Mouse (Mus musculus) spleen, adult 2 months (tissue): Measurements from ENCODE around the gene 5430419D17Rik. TPM values are rescaled to one million over a fixed set of nuclear protein-coding genes. Genes with fewer than 3 reads are reported as not detected.

ENCODE experiments used
- DNase-seq, 2 experiments: peaks; one replicate each; pipeline versions ENCODE4 v3.0.0 to v3.0.0-alpha.2; 2012 to 2021; ENCODE audit warnings: low spot score in 2 of 2, low read depth in 1 of 2
- H3K27ac ChIP-seq: fragments of 200-500 bp; 2 replicates; pipeline ENCODE4 v1.5.1; 2012; ENCODE audit warnings: low read length, inconsistent platforms; ENCODE audit not compliant: insufficient read depth
- H3K27me3 ChIP-seq: fragments of 200-500 bp; 2 replicates; pipeline ENCODE4 v1.6.1; 2012; ENCODE audit warnings: mild to moderate bottlenecking, moderate library complexity, low read length, inconsistent platforms; ENCODE audit not compliant: control insufficient read depth, insufficient read depth
- H3K36me3 ChIP-seq: fragments of 200-500 bp; 2 replicates; pipeline ENCODE4 v1.6.1; 2012; ENCODE audit warnings: mild to moderate bottlenecking, low read length, inconsistent platforms; ENCODE audit not compliant: control insufficient read depth, insufficient read depth
- H3K4me1 ChIP-seq: fragments of 200-500 bp; 2 replicates; pipeline ENCODE4 v1.6.1; 2011; ENCODE audit warnings: inconsistent platforms; ENCODE audit not compliant: control insufficient read depth, insufficient read depth, insufficient read length
- H3K4me3 ChIP-seq: fragments of 200-500 bp; 2 replicates; pipeline ENCODE4 v1.5.1; 2011; ENCODE audit warnings: mild to moderate bottlenecking, inconsistent platforms; ENCODE audit not compliant: insufficient read depth, insufficient read length; ENCODE audit errors: extremely low read depth
- CTCF ChIP-seq: fragments of 200-500 bp; IDR thresholded peaks from 2 replicates; pipeline ENCODE4 v1.5.1; 2011; ENCODE audit warnings: mild to moderate bottlenecking, inconsistent platforms; ENCODE audit not compliant: insufficient read depth, insufficient read length, insufficient replicate concordance; ENCODE audit errors: extremely low read depth
- POLR2A ChIP-seq: fragments of 200-500 bp; IDR thresholded peaks from 2 replicates; pipeline ENCODE4 v1.6.1; 2011; ENCODE audit warnings: low read depth, low read length, inconsistent platforms
- WGBS: fragments of 180-500 bp; shearing (Covaris S2); methylation state at CpG from one replicate; pipeline ENCODE4 v1.1.7; 2018; 5-methylcytosine and 5-hydroxymethylcytosine counted together
- polyA plus RNA-seq: library from polyadenylated mRNA; depleted of rRNA; stranded (reverse); fragments of >200 nt; gene quantifications from 2 replicates; pipeline ENCODE4 v1.2.3, GENCODE M21; 2012

5430419D17Rik gene
- polyA plus RNA-seq, 1 experiment, result 0.32 TPM

- DNase-seq, result no peak
- 79% methylated on average over 3 of the region's 3 CpGs for WGBS
- H3K27me3 ChIP-seq, result no peaks in the 10 kb centered on the region
- H3K36me3 ChIP-seq, result no peaks in the 10 kb centered on the region
- no peak overlapping the region for H3K27ac ChIP-seq
- TF ChIP-seq CTCF (no peak), POLR2A (no peak)
- no peak overlapping the region for H3K4me3 ChIP-seq
- no peaks in the 10 kb centered on the region; the same call in 1 of the 2 replicates for H3K4me1 ChIP-seq
Measured at GRCm38 (mm10) chr7:131167771-131168170, 6.4 kb upstream of the 5430419D17Rik start.

GRCm38 (mm10) chr7:131169099-131169498 lies 5.1 kb upstream of the 5430419D17Rik start:
- H3K27me3 ChIP-seq, result no peaks in the 10 kb centered on the region
- no peak overlapping the region for H3K4me3 ChIP-seq
- no peaks in the 10 kb centered on the region for H3K36me3 ChIP-seq
- TF ChIP-seq CTCF (no peak), POLR2A (no peak)
- no peak overlapping the region for H3K27ac ChIP-seq
- WGBS, result 0% methylated on average over 2 of the region's 2 CpGs
- no peaks in the 10 kb centered on the region; the same call in 1 of the 2 replicates for H3K4me1 ChIP-seq
- no peak for DNase-seq

GRCm38 (mm10) chr7:131182685-131183084 lies 8.5 kb downstream of the 5430419D17Rik start:
- Histone ChIP-seq H3K27me3 (no peaks in the 10 kb centered on the region), H3K4me1 (no peaks in the 10 kb centered on the region), H3K4me3 (no peak overlapping the region), H3K36me3 (no peaks in the 10 kb centered on the region), H3K27ac (no peak overlapping the region)
- no peak for DNase-seq
- 37% methylated on average over 4 of the region's 4 CpGs for WGBS
- TF ChIP-seq CTCF (peak; percentile 16; the same call in 1 of the 2 replicates), POLR2A (no peak)

DNA sequence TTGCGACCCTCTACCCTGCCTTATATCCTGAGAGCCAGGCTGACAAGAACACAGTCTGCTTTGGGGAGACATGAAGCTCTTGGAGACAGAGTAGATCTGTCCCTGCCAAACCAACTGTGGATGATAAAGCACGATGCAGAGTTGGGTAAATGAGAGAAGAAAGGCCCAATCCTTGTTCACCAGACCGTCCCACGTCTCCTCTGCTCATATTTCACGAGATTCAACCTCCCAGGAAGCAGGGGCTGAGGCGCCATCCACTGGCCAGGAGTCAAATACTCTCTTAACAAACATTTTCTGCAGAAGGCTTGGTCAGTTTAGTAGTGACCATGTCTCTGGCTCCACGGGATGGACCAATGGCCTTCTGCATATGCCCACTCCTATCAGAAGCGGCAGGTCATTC lies 10.1 kb downstream of the 5430419D17Rik start:
- 65% methylated on average over 8 of the region's 8 CpGs for WGBS
- H3K27me3 ChIP-seq, result no peaks in the 10 kb centered on the region
- no peaks in the 10 kb centered on the region for H3K4me1 ChIP-seq
- no peak overlapping the region for H3K27ac ChIP-seq
- H3K4me3 ChIP-seq, result no peak overlapping the region
- no peak for DNase-seq
- TF ChIP-seq POLR2A (no peak), CTCF (no peak)
- H3K36me3 ChIP-seq, result no peaks in the 10 kb centered on the region

DNA sequence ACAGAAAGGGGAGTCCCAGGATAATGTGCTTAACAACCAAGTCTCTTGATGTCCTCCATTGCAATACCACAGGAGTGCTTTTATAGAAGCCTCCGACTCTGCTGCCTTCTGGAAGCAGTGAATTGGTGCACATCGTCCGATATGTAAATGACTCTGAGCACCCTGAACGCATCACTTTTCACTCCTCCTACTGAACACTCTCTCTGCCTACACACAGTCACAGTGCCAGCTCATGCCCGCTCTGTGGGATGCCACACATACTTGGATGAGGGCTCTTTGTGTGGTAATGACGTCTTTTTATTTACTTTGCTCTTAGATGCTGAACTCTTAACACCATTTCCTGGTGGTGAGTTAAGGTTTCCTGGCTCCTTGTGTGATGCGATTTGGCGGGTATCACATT lies 12.8 kb downstream of the 5430419D17Rik start:
- WGBS, result 63% methylated on average over 8 of the region's 8 CpGs
- TF ChIP-seq CTCF (no peak), POLR2A (no peak)
- DNase-seq, result no peak
- H3K27me3 ChIP-seq, result no peaks in the 10 kb centered on the region
- H3K4me1 ChIP-seq, result no peaks in the 10 kb centered on the region
- H3K27ac ChIP-seq, result no peak overlapping the region
- H3K36me3 ChIP-seq, result no peaks in the 10 kb centered on the region
- H3K4me3 ChIP-seq, result no peak overlapping the region

DNA sequence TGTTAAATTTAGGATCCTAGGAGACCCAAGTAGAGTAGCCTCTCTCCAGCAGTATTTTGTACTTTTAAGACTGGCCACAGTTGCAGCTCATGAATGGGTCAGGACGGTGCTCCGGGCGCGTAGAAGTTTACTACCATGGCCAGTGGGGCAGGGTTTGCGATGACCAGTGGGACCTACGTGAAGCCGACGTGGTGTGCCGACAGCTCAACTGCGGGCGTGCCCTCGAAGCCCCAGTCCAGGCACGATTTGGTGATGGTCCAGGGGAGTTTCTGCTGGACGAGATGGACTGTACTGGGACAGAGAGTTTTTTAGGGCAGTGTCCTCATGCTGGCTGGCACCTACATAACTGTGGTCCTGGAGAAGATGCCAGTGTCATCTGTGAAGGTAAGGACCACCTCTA lies 13.8 kb downstream of the 5430419D17Rik start:
- DNase-seq, result no peak
- no peak overlapping the region for H3K27ac ChIP-seq
- TF ChIP-seq POLR2A, result no peak
- no peak for TF ChIP-seq CTCF
- H3K36me3 ChIP-seq, result no peaks in the 10 kb centered on the region
- WGBS, result 97% methylated on average over 14 of the region's 14 CpGs
- no peak overlapping the region for H3K4me3 ChIP-seq
- no peaks in the 10 kb centered on the region for H3K27me3 ChIP-seq
- H3K4me1 ChIP-seq, result no peaks in the 10 kb centered on the region

GRCm38 (mm10) chr7:131223086-131223485 lies 48.9 kb downstream of the 5430419D17Rik start:
- WGBS, result 67% methylated on average over 5 of the region's 5 CpGs

More at GRCm38 (mm10) chr7:131223086-131223485, 48.9 kb downstream of the 5430419D17Rik start:
- H3K27ac ChIP-seq, result no peak overlapping the region
- H3K4me1 ChIP-seq, result no peaks in the 10 kb centered on the region
- no peaks in the 10 kb centered on the region for H3K27me3 ChIP-seq
- no peaks in the 10 kb centered on the region for H3K36me3 ChIP-seq
- DNase-seq, result no peak
- TF ChIP-seq CTCF, result no peak
- TF ChIP-seq POLR2A, result no peak
- no peak overlapping the region for H3K4me3 ChIP-seq
